Mouse (Mus musculus): ENCODE measurements around the gene Prkd3.

GRCm38 (mm10) chr17:78942579-78942978, 78.0 kb downstream of the Prkd3 start:
- TF ChIP-seq CTCF (IDR thresholded peaks at IDR 0.05; ENCODE audit: insufficient read depth, low read depth, low read length): no peak
- TF ChIP-seq POLR2A (IDR thresholded peaks at IDR 0.05; ENCODE audit: insufficient read depth, low read depth, low read length): no peak
